Mouse (Mus musculus) myocyte (in vitro differentiated cells): ENCODE results near the gene Bmpr1b.

ENCODE experiments used
- CEBPB ChIP-seq: IDR thresholded peaks from 2 replicates; pipeline ENCODE4 v1.6.1; 2011; ENCODE audit warnings: mild to moderate bottlenecking, moderate library complexity; ENCODE audit not compliant: poor library complexity, insufficient read depth, severe bottlenecking
- E2F4 ChIP-seq: IDR thresholded peaks from one replicate; pipeline ENCODE4 v1.6.1; 2011; ENCODE audit warnings: mild to moderate bottlenecking, control low read depth, moderate library complexity; ENCODE audit not compliant: insufficient read depth
- MAX ChIP-seq: IDR thresholded peaks from one replicate; pipeline ENCODE4 v1.6.1; 2011; ENCODE audit warnings: low read depth, mild to moderate bottlenecking, control low read depth
- MYOD1 ChIP-seq, 3 experiments: IDR thresholded peaks; one replicate each; pipeline ENCODE4 v1.6.1; 2011; ENCODE audit warnings: control low read depth in 2 of 3, low read depth in 2 of 3, mild to moderate bottlenecking in 2 of 3, moderate library complexity in 1 of 3; ENCODE audit not compliant: insufficient read length in 2 of 3, control insufficient read depth in 1 of 3
- MYOG ChIP-seq, 3 experiments: IDR thresholded peaks; one replicate each; pipeline ENCODE4 v1.6.1; 2011; ENCODE audit warnings: control low read depth in 2 of 3, low read depth in 2 of 3, mild to moderate bottlenecking in 2 of 3; ENCODE audit not compliant: insufficient read length in 2 of 3, control insufficient read depth in 1 of 3, insufficient read depth in 1 of 3
- POLR2A ChIP-seq: IDR thresholded peaks from one replicate; pipeline ENCODE4 v1.6.1; 2011; ENCODE audit warnings: low read depth, mild to moderate bottlenecking, control low read depth, moderate library complexity; ENCODE audit not compliant: insufficient read length
- POLR2AphosphoS2 ChIP-seq: IDR thresholded peaks from one replicate; pipeline ENCODE4 v1.6.1; 2011; ENCODE audit warnings: low read depth, control low read depth; ENCODE audit not compliant: insufficient read length
- REST ChIP-seq: IDR thresholded peaks from one replicate; pipeline ENCODE4 v1.6.1; 2011; ENCODE audit warnings: mild to moderate bottlenecking, control low read depth, moderate library complexity; ENCODE audit not compliant: insufficient read depth, insufficient read length
- SRF ChIP-seq: IDR thresholded peaks from one replicate; pipeline ENCODE4 v1.6.1; 2011; ENCODE audit warnings: low read depth; ENCODE audit not compliant: control insufficient read depth, insufficient read length
- TCF12 ChIP-seq: IDR thresholded peaks from one replicate; pipeline ENCODE4 v1.6.1; 2011; ENCODE audit warnings: mild to moderate bottlenecking, control low read depth; ENCODE audit not compliant: poor library complexity, insufficient read depth, severe bottlenecking
- TCF3 ChIP-seq: IDR thresholded peaks from one replicate; pipeline ENCODE4 v1.6.1; 2011; ENCODE audit warnings: low read depth, control low read depth; ENCODE audit not compliant: insufficient read length
- USF1 ChIP-seq: IDR thresholded peaks from one replicate; pipeline ENCODE4 v1.6.1; 2011; ENCODE audit warnings: low read depth, mild to moderate bottlenecking, control low read depth, moderate library complexity

- TF ChIP-seq POLR2AphosphoS2 (no peak), POLR2A (no peak), TCF12 (no peak), E2F4 (no peak), REST (no peak), USF1 (no peak), MAX (no peak), CEBPB (no peak), TCF3 (no peak), MYOD1 (IDR thresholded peaks at IDR 0.05; ENCODE audit: control insufficient read depth in 1 of 3, insufficient read length in 2 of 3, low read depth in 2 of 3) (no peak), SRF (no peak), MYOG (IDR thresholded peaks at IDR 0.05; ENCODE audit: control insufficient read depth in 1 of 3, insufficient read depth in 1 of 3, insufficient read length in 2 of 3, low read depth in 2 of 3) (no peak)
These were observed 222.4 kb downstream of the Bmpr1b start for GRCm38 (mm10) chr3:141946846-141947245.
